Mouse (Mus musculus): ENCODE data around the gene Serpinb8. TPM values are rescaled to one million over a fixed set of nuclear protein-coding genes. Genes with fewer than 3 reads are reported as not detected.
A peak's percentile ranks its signal among the peaks of the same experiment; 100 is the strongest.

The Serpinb8 gene
- polyA plus RNA-seq, 1 experiment from 2014 or later, result 1.8 TPM

DNA sequence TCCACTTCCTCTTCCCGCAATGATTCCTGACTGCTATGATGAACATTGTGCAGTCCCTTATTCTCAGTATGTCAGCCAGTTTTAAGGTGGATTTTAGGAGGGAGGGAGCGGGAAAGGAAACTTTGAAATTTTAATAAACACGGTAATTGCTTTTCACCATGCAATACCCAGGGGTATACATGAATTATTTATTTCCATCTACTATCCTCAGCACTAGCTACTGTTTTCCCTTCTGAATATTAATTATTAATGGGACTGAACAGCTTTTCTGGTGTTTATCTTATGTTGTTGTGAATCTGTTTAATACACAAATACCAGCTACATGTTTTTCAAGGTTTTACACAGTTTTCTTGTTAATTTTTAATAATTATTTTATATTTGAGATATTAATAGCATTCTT is 4.9 kb upstream of the Serpinb8 start:
- peak; percentile 23; the same call in 1 of the 2 replicates for ATAC-seq (ENCODE audit: insufficient read depth, low FRiP score, low TSS enrichment)
- H3K4me3 ChIP-seq (ENCODE audit: low read depth, low read length), result no peak overlapping the region
- no peaks in the 10 kb centered on the region for H3K36me3 ChIP-seq (ENCODE audit: control insufficient read depth, insufficient read depth, low read length)
- 88% methylated on average over 3 of the region's 3 CpGs for WGBS
- H3K27ac ChIP-seq (ENCODE audit: low read depth, low read length), result no peak overlapping the region
- no peaks in the 10 kb centered on the region for H3K9me3 ChIP-seq (ENCODE audit: control insufficient read depth, low read length)
- no peaks in the 10 kb centered on the region for H3K4me1 ChIP-seq (ENCODE audit: control insufficient read depth, insufficient read depth, low read length)
- no peak overlapping the region for H3K9ac ChIP-seq (ENCODE audit: low read length)
- no peak overlapping the region for H3K4me2 ChIP-seq (ENCODE audit: low read depth)
- DNase-seq (ENCODE audit: low spot score), result no peak
- no peaks in the 10 kb centered on the region for H3K27me3 ChIP-seq (ENCODE audit: control insufficient read depth, insufficient read depth, low read length)

DNA sequence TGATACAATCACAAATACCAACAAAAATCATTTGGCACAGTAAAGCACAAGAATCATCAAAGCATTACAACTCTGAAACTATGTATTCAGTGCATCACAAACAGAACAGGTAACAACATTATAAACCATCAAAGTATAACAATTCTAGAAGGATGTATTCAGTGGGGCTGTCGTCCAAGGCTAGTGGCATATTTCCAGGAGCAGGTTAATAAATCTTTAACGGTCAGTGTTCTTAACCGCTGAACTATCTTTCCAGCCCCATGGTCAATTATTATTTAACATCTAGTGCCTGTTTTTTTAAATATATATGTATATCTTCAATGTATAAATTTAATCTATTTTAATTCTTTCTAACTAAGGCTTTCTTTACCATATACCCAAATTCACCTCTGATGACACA is 3.6 kb upstream of the Serpinb8 start:
- Histone ChIP-seq H3K9me3 (ENCODE audit: control insufficient read depth, low read length) (no peaks in the 10 kb centered on the region), H3K36me3 (ENCODE audit: control insufficient read depth, insufficient read depth, low read length) (no peaks in the 10 kb centered on the region), H3K27ac (ENCODE audit: low read depth, low read length) (no peak overlapping the region), H3K9ac (ENCODE audit: low read length) (no peak overlapping the region), H3K4me3 (ENCODE audit: low read depth, low read length) (no peak overlapping the region), H3K27me3 (ENCODE audit: control insufficient read depth, insufficient read depth, low read length) (no peaks in the 10 kb centered on the region), H3K4me1 (ENCODE audit: control insufficient read depth, insufficient read depth, low read length) (no peaks in the 10 kb centered on the region), H3K4me2 (ENCODE audit: low read depth) (no peak overlapping the region)
- 89% methylated on average over 3 of the region's 3 CpGs for WGBS
- DNase-seq (ENCODE audit: low spot score) (no peak), ATAC-seq (ENCODE audit: insufficient read depth, low FRiP score, low TSS enrichment) (no peak)

DNA sequence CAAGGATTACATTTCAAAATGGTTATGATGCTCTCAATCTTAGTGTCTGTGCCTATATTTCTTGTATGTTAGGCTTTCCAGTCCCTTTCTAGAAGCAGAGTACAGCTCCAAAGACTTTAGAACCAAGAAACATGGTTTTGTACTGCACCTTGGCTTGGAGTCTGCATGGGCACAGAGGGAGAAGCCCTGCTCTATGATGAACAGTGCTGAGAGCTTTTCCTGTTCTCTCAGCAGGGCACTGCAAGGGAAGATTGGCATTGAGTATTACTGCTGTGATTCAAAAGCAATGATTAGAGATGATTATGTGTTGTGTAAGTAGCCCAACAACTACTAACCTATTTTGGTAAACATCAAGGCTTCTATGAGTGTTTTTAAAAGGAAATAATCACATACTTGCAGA is 1.6 kb upstream of the Serpinb8 start:
- Histone ChIP-seq H3K36me3 (ENCODE audit: control insufficient read depth, insufficient read depth, low read length) (no peaks in the 10 kb centered on the region), H3K9me3 (ENCODE audit: control insufficient read depth, low read length) (no peaks in the 10 kb centered on the region), H3K4me3 (ENCODE audit: low read depth, low read length) (no peak overlapping the region), H3K4me2 (ENCODE audit: low read depth) (no peak overlapping the region), H3K4me1 (ENCODE audit: control insufficient read depth, insufficient read depth, low read length) (no peaks in the 10 kb centered on the region), H3K27ac (ENCODE audit: low read depth, low read length) (no peak overlapping the region), H3K27me3 (ENCODE audit: control insufficient read depth, insufficient read depth, low read length) (no peaks in the 10 kb centered on the region), H3K9ac (ENCODE audit: low read length) (no peak overlapping the region)
- DNase-seq (ENCODE audit: low spot score) (no peak), ATAC-seq (ENCODE audit: insufficient read depth, low FRiP score, low TSS enrichment) (no peak)

DNA sequence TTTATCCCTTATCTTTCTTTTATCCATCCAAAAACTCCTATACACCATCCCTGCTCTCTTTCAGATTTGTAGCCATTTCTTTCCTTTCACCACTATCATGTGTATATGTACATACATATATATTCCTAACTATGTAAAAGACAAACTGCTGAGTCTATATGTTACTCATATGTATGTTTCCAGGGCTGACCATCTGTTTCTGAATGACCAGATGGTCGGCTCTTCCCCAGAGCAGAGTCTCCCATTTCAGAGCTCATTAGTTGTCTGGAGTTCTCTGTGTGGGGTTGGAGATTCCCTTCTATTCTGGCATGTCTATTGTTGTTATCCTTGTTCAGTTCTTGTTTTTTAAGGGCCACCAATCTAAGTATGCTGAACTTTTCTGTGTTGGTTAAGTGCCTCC is 1.2 kb upstream of the Serpinb8 start:
- 22% methylated on average over 1 of the region's 1 CpGs for WGBS
- Histone ChIP-seq H3K9ac (ENCODE audit: low read length) (no peak overlapping the region), H3K4me1 (ENCODE audit: control insufficient read depth, insufficient read depth, low read length) (no peaks in the 10 kb centered on the region), H3K9me3 (ENCODE audit: control insufficient read depth, low read length) (no peaks in the 10 kb centered on the region), H3K4me3 (ENCODE audit: low read depth, low read length) (no peak overlapping the region), H3K27me3 (ENCODE audit: control insufficient read depth, insufficient read depth, low read length) (no peaks in the 10 kb centered on the region), H3K27ac (ENCODE audit: low read depth, low read length) (no peak overlapping the region), H3K4me2 (ENCODE audit: low read depth) (no peak overlapping the region), H3K36me3 (ENCODE audit: control insufficient read depth, insufficient read depth, low read length) (no peaks in the 10 kb centered on the region)
- ATAC-seq (ENCODE audit: insufficient read depth, low FRiP score, low TSS enrichment) (no peak), DNase-seq (ENCODE audit: low spot score) (no peak)

DNA sequence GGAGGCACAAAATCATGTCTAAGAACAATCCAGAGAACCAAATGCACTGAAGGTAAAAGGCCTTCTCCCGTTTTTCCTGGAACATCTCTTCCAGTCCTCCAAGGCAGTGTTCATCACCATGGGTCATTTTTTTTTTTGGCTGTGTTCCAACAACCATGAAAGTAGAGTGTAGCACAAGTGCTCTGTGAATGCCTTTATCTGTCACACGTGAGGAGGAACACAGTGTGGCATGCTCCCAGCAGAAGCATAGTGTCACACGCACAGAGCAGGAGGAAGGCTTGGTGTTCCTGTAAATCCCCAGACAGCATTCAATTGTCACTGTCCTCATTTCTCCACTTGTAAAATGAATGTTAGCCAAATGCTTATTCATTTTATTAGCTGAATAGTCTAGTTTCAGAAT is 2.8 kb downstream of the Serpinb8 start:
- Histone ChIP-seq H3K9ac (ENCODE audit: low read length) (no peak overlapping the region), H3K4me2 (ENCODE audit: low read depth) (no peak overlapping the region), H3K27ac (ENCODE audit: low read depth, low read length) (no peak overlapping the region), H3K4me3 (ENCODE audit: low read depth, low read length) (no peak overlapping the region), H3K27me3 (ENCODE audit: control insufficient read depth, insufficient read depth, low read length) (no peaks in the 10 kb centered on the region), H3K4me1 (ENCODE audit: control insufficient read depth, insufficient read depth, low read length) (no peaks in the 10 kb centered on the region), H3K36me3 (ENCODE audit: control insufficient read depth, insufficient read depth, low read length) (no peaks in the 10 kb centered on the region), H3K9me3 (ENCODE audit: control insufficient read depth, low read length) (no peaks in the 10 kb centered on the region)
- 84% methylated on average over 3 of the region's 3 CpGs for WGBS
- ATAC-seq (ENCODE audit: insufficient read depth, low FRiP score, low TSS enrichment), result no peak
- no peak for DNase-seq (ENCODE audit: low spot score)

DNA sequence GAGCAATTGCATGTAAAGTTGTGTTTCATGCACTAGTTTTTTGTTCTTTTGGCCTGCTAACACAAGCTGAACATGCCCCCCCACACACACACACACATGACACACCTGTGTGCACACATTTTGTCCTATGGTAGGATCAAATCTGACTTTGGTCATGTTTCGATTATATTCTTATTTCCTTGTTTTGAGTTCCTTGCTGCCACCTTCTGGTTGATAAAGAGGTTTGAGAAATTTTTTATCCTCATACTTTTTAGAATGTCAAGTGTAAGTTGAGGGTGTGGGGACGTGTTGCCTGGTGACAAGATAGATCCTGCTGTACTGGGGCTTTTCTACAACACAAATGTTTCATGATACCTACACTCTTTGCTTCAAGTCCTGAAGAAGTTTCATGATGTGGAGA is 3.7 kb downstream of the Serpinb8 start:
- no peak overlapping the region for H3K27ac ChIP-seq (ENCODE audit: low read depth, low read length)
- H3K4me3 ChIP-seq (ENCODE audit: low read depth, low read length), result no peak overlapping the region
- H3K36me3 ChIP-seq (ENCODE audit: control insufficient read depth, insufficient read depth, low read length), result no peaks in the 10 kb centered on the region
- no peak for ATAC-seq (ENCODE audit: insufficient read depth, low FRiP score, low TSS enrichment)
- H3K4me2 ChIP-seq (ENCODE audit: low read depth), result no peak overlapping the region
- H3K9me3 ChIP-seq (ENCODE audit: control insufficient read depth, low read length), result no peaks in the 10 kb centered on the region
- WGBS, result 79% methylated on average over 2 of the region's 2 CpGs
- no peaks in the 10 kb centered on the region for H3K4me1 ChIP-seq (ENCODE audit: control insufficient read depth, insufficient read depth, low read length)
- H3K27me3 ChIP-seq (ENCODE audit: control insufficient read depth, insufficient read depth, low read length), result no peaks in the 10 kb centered on the region
- DNase-seq (ENCODE audit: low spot score), result no peak
- H3K9ac ChIP-seq (ENCODE audit: low read length), result no peak overlapping the region

DNA sequence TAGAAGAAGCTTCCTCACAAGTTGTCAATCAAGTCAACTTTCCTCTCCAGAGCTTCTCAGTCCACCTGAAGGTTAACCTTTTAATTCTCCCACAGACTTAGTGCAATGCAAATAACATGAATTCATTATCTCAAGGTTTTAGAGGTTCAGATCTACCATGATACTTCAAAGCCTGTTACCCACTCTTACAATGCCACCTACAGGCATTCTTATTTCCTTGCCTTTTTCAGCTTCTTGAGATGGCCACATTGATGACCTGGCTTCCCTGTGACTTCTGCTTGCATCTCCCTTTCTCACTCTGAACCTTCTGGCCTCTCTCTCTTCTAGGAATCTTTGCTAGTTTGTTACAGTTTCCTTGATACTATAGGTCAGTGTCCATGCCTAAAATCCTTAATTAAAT is 7.1 kb downstream of the Serpinb8 start:
- Histone ChIP-seq H3K27me3 (ENCODE audit: control insufficient read depth, insufficient read depth, low read length) (no peaks in the 10 kb centered on the region), H3K9ac (ENCODE audit: low read length) (no peak overlapping the region), H3K4me3 (ENCODE audit: low read depth, low read length) (no peak overlapping the region), H3K36me3 (ENCODE audit: control insufficient read depth, insufficient read depth, low read length) (no peaks in the 10 kb centered on the region), H3K9me3 (ENCODE audit: control insufficient read depth, low read length) (no peaks in the 10 kb centered on the region), H3K4me1 (ENCODE audit: control insufficient read depth, insufficient read depth, low read length) (no peaks in the 10 kb centered on the region), H3K27ac (ENCODE audit: low read depth, low read length) (no peak overlapping the region), H3K4me2 (ENCODE audit: low read depth) (no peak overlapping the region)
- ATAC-seq (ENCODE audit: insufficient read depth, low FRiP score, low TSS enrichment) (no peak), DNase-seq (ENCODE audit: low spot score) (no peak)

DNA sequence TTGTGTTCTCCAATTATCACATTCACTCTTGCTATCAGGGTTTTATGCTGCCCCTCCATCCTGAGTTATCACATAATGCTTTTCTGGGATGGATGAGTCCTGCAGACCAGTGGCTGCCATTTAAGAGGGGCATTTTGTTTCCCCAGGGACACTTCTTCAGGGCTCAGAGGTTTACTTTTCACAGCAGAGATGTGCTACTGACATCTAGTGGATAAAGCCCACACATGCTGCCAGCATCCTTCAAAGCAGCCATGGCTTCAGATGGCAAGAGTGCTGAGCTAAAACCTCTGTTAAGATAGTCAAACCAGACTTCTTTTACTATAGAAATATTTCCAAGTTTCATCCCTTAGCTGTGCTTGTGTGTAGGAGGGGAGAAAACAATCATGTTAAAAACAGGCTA is 8.7 kb downstream of the Serpinb8 start:
- Histone ChIP-seq H3K4me2 (ENCODE audit: low read depth) (no peak overlapping the region), H3K4me1 (ENCODE audit: control insufficient read depth, insufficient read depth, low read length) (no peaks in the 10 kb centered on the region), H3K36me3 (ENCODE audit: control insufficient read depth, insufficient read depth, low read length) (no peaks in the 10 kb centered on the region), H3K4me3 (ENCODE audit: low read depth, low read length) (no peak overlapping the region), H3K9ac (ENCODE audit: low read length) (no peak overlapping the region), H3K9me3 (ENCODE audit: control insufficient read depth, low read length) (no peaks in the 10 kb centered on the region), H3K27ac (ENCODE audit: low read depth, low read length) (no peak overlapping the region), H3K27me3 (ENCODE audit: control insufficient read depth, insufficient read depth, low read length) (no peaks in the 10 kb centered on the region)
- DNase-seq (ENCODE audit: low spot score), result no peak
- ATAC-seq (ENCODE audit: insufficient read depth, low FRiP score, low TSS enrichment), result peak; percentile 55; the same call in 1 of the 2 replicates

DNA sequence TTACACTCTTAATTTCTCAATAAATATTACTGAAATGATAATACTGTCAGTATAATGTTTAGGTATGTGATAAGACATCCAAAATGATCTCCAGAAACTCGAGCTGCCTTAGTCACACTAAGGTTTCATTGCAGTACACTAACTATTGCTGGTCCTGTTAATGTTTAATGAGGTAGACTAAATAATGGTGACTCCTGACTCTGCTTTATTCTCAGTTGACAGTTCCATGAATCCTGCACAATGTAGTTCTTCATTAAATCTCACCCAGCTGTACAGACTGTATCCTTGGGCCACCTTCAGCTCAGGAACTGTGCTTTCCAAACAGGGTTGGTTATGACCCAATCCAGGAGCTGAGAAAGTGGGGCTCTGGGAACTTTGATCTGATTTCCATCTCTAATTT is 19.1 kb downstream of the Serpinb8 start:
- Histone ChIP-seq H3K4me2 (ENCODE audit: low read depth) (no peak overlapping the region), H3K27me3 (ENCODE audit: control insufficient read depth, insufficient read depth, low read length) (no peaks in the 10 kb centered on the region), H3K9me3 (ENCODE audit: control insufficient read depth, low read length) (no peaks in the 10 kb centered on the region), H3K4me3 (ENCODE audit: low read depth, low read length) (no peak overlapping the region), H3K27ac (ENCODE audit: low read depth, low read length) (no peak overlapping the region), H3K36me3 (ENCODE audit: control insufficient read depth, insufficient read depth, low read length) (no peaks in the 10 kb centered on the region), H3K9ac (ENCODE audit: low read length) (no peak overlapping the region), H3K4me1 (ENCODE audit: control insufficient read depth, insufficient read depth, low read length) (no peaks in the 10 kb centered on the region)
- ATAC-seq (ENCODE audit: insufficient read depth, low FRiP score, low TSS enrichment) (no peak), DNase-seq (ENCODE audit: low spot score) (no peak)
- WGBS, result 53% methylated on average over 1 of the region's 1 CpGs
